8 mouse cellular contexts compared by ENCODE assay signal in genomic region chr7:45509181-45509882, GRCm38 (mm10). TPM values are rescaled to one million over a fixed set of nuclear protein-coding genes. Genes with fewer than 3 reads are reported as not detected.
DNase-seq lines count a peak whose midpoint lies in the region; ATAC-seq lines count a peak whose summit lies in the region.
"Had no signal": no experiment of that assay in that cellular context is flagged by ENCODE, and none has a peak within 500 bp of the region (broad histone marks: within the 10 kb centered on the region; RNA-seq: fewer than 3 reads in every experiment).

No protein-coding gene starts in this region.

- H3K36me3 ChIP-seq in lung, embryonic 16.5 days (ENCODE audit: control insufficient read depth, insufficient read depth, low read length), result peaks cover 11% of the 10 kb centered on the region
- H3K36me3 ChIP-seq in embryonic facial prominence, embryonic 13.5 days, result peaks cover 36% of the 10 kb centered on the region
- H3K36me3 ChIP-seq in intestine, embryonic 16.5 days (ENCODE audit: control insufficient read depth, insufficient read depth, low read length), result 0 out of 2 replicates have a peak, but pooled peaks cover 2% of the 10 kb centered on the region
- peaks cover 18% of the 10 kb centered on the region for H3K36me3 ChIP-seq in neural tube, embryonic 12.5 days

- no peaks in the 10 kb centered on the region for H3K27me3 ChIP-seq in lung, embryonic 16.5 days (ENCODE audit: control insufficient read depth, insufficient read depth, low read depth, low read length)
- no peaks in the 10 kb centered on the region for H3K27me3 ChIP-seq in embryonic facial prominence, embryonic 13.5 days
- H3K27me3 ChIP-seq in intestine, embryonic 16.5 days (replicated peaks; ENCODE audit: control insufficient read depth, insufficient read depth, low read length), result no peaks in the 10 kb centered on the region
- H3K27me3 ChIP-seq in neural tube, embryonic 12.5 days (replicated peaks), result no peaks in the 10 kb centered on the region

- no peak for DNase-seq in lung, postnatal 36 days
- no peak for DNase-seq in layer of hippocampus, postnatal 25 days (ENCODE audit: extremely low spot score in 1 of 2, low spot score in 1 of 2)
- no peak for DNase-seq in left cerebral cortex, adult 8-10 months (ENCODE audit: low spot score in 2 of 2)

- H3K4me1 ChIP-seq in lung, embryonic 16.5 days (replicated peaks; ENCODE audit: control insufficient read depth, insufficient read depth, low read length), result peaks cover 8% of the 10 kb centered on the region
- H3K4me1 ChIP-seq in embryonic facial prominence, embryonic 13.5 days, result peaks cover 15% of the 10 kb centered on the region
- peaks cover 18% of the 10 kb centered on the region for H3K4me1 ChIP-seq in intestine, embryonic 16.5 days (ENCODE audit: control insufficient read depth, insufficient read depth, low read length)
- H3K4me1 ChIP-seq in neural tube, embryonic 12.5 days, result peaks cover 10% of the 10 kb centered on the region

- H3K4me2 ChIP-seq in lung, embryonic 16.5 days (ENCODE audit: low read depth, low read length), result peak overlapping the region; percentile 91
- H3K4me2 ChIP-seq in embryonic facial prominence, embryonic 13.5 days, result peak overlapping the region; percentile 99
- peak overlapping the region; percentile 98 for H3K4me2 ChIP-seq in intestine, embryonic 16.5 days (ENCODE audit: low read depth, low read length)
- peak overlapping the region; percentile 77 for H3K4me2 ChIP-seq in neural tube, embryonic 12.5 days (replicated peaks)

- H3K9me3 ChIP-seq in lung, embryonic 16.5 days (ENCODE audit: control insufficient read depth, low read length), result no peaks in the 10 kb centered on the region
- no peaks in the 10 kb centered on the region for H3K9me3 ChIP-seq in embryonic facial prominence, embryonic 13.5 days
- H3K9me3 ChIP-seq in intestine, embryonic 16.5 days (ENCODE audit: control insufficient read depth, low read length), result no peaks in the 10 kb centered on the region
- no peaks in the 10 kb centered on the region for H3K9me3 ChIP-seq in neural tube, embryonic 12.5 days

- H3K4me3 ChIP-seq in lung, embryonic 16.5 days (ENCODE audit: low read length), result peak overlapping the region; percentile 89
- peak overlapping the region; percentile 79 for H3K4me3 ChIP-seq in embryonic facial prominence, embryonic 13.5 days
- peak overlapping the region; percentile 87 for H3K4me3 ChIP-seq in intestine, embryonic 16.5 days (ENCODE audit: low read length)
- H3K4me3 ChIP-seq in neural tube, embryonic 12.5 days, result peak overlapping the region; percentile 75

- no peak overlapping the region for H3K27ac ChIP-seq in lung, embryonic 16.5 days (ENCODE audit: low read length)
- H3K27ac ChIP-seq in embryonic facial prominence, embryonic 13.5 days, result peak overlapping the region; percentile 94
- H3K27ac ChIP-seq in intestine, embryonic 16.5 days (ENCODE audit: low read length), result peak overlapping the region; percentile 96
- H3K27ac ChIP-seq in neural tube, embryonic 12.5 days, result no peak overlapping the region

- H3K9ac ChIP-seq in lung, embryonic 16.5 days (ENCODE audit: low read length), result peak overlapping the region; percentile 92
- H3K9ac ChIP-seq in embryonic facial prominence, embryonic 13.5 days, result peak overlapping the region; percentile 85
- peak overlapping the region; percentile 90 for H3K9ac ChIP-seq in intestine, embryonic 16.5 days (ENCODE audit: low read depth, low read length)
- H3K9ac ChIP-seq in neural tube, embryonic 12.5 days, result peak overlapping the region; percentile 77

- WGBS in lung, embryonic 16.5 days, result 21% methylated on average over 19 of the region's 19 CpGs
- WGBS in embryonic facial prominence, embryonic 13.5 days, result 34% methylated on average over 19 of the region's 19 CpGs
- WGBS in intestine, embryonic 16.5 days, result 20% methylated on average over 19 of the region's 19 CpGs
- 39% methylated on average over 19 of the region's 19 CpGs for WGBS in neural tube, embryonic 12.5 days

- ATAC-seq in lung, embryonic 16.5 days (ENCODE audit: low read depth), result peak; percentile 27
- ATAC-seq in embryonic facial prominence, embryonic 13.5 days (ENCODE audit: insufficient number of reproducible peaks, insufficient read depth, low FRiP score, low TSS enrichment, low read depth), result no peak
- peak; percentile 44 for ATAC-seq in intestine, embryonic 16.5 days
- ATAC-seq in neural tube, embryonic 12.5 days (ENCODE audit: low FRiP score, low read depth), result peak; percentile 38

RNA-seq across cellular contexts. Expression of gene Nucb1, which starts 0.9 kb away (rescaled TPM):
- polyA plus RNA-seq in lung, embryonic 16.5 days (2015; fragmentation: Nextera tagmentation; extraction: Ambion mirVana), result 254 and 266 TPM in 2 replicates
- polyA plus RNA-seq in embryonic facial prominence, embryonic 13.5 days (2015; fragmentation: Nextera tagmentation; extraction: Ambion mirVana), result 198 and 206 TPM in 2 replicates
- 251 and 266 TPM in 2 replicates for polyA plus RNA-seq in intestine, embryonic 16.5 days (2015; fragmentation: Nextera tagmentation; extraction: Ambion mirVana)
- 118 and 119 TPM in 2 replicates for polyA plus RNA-seq in neural tube, embryonic 12.5 days (2016; fragmentation: Nextera tagmentation; extraction: Ambion mirVana)
- total RNA-seq in layer of hippocampus, postnatal 25 days (2021), result 100 to 1,000 TPM; 102 to 105 TPM
- 100 to 1,000 TPM in 3 of 4 experiments, 10 to 100 TPM in 1; 97.8 to 121 (median 110) TPM for total RNA-seq in left cerebral cortex, adult 8-10 months (2022)

RNA-seq across cellular contexts. Expression of gene Ppp1r15a, which starts 16.7 kb away (rescaled TPM):
- 22.4 and 29.0 TPM in 2 replicates for polyA plus RNA-seq in lung, embryonic 16.5 days (2015; fragmentation: Nextera tagmentation; extraction: Ambion mirVana)
- 22.9 and 23.0 TPM in 2 replicates for polyA plus RNA-seq in embryonic facial prominence, embryonic 13.5 days (2015; fragmentation: Nextera tagmentation; extraction: Ambion mirVana)
- polyA plus RNA-seq in intestine, embryonic 16.5 days (2015; fragmentation: Nextera tagmentation; extraction: Ambion mirVana), result 17.3 and 19.1 TPM in 2 replicates
- polyA plus RNA-seq in neural tube, embryonic 12.5 days (2016; fragmentation: Nextera tagmentation; extraction: Ambion mirVana), result 19.4 and 20.1 TPM in 2 replicates
- total RNA-seq in layer of hippocampus, postnatal 25 days (2021), result 10 to 100 TPM; 19.6 to 21.6 TPM
- 10 to 100 TPM; 16.0 to 27.0 (median 22.4) TPM for total RNA-seq in left cerebral cortex, adult 8-10 months (2022)

RNA-seq across cellular contexts. Expression of gene Plekha4, which starts 16.8 kb away (rescaled TPM):
- polyA plus RNA-seq in lung, embryonic 16.5 days (2015; fragmentation: Nextera tagmentation; extraction: Ambion mirVana), result 2.3 and 3.4 TPM in 2 replicates
- polyA plus RNA-seq in embryonic facial prominence, embryonic 13.5 days (2015; fragmentation: Nextera tagmentation; extraction: Ambion mirVana), result 2.9 and 3.8 TPM in 2 replicates
- polyA plus RNA-seq in intestine, embryonic 16.5 days (2015; fragmentation: Nextera tagmentation; extraction: Ambion mirVana), result 1.4 and 1.6 TPM in 2 replicates
- polyA plus RNA-seq in neural tube, embryonic 12.5 days (2016; fragmentation: Nextera tagmentation; extraction: Ambion mirVana), result 3.2 and 3.5 TPM in 2 replicates
- under 1 TPM; 0.47 TPM for total RNA-seq in layer of hippocampus, postnatal 25 days (2021)
- total RNA-seq in left cerebral cortex, adult 8-10 months (2022), result 1 to 10 TPM; 3.0 to 5.1 (median 4.0) TPM
- total RNA-seq: common myeloid progenitor, adult 5-6 weeks had no signal

RNA-seq across cellular contexts. Expression of gene Dhdh, which starts 20.7 kb away (rescaled TPM):
- polyA plus RNA-seq in lung, embryonic 16.5 days (2015; fragmentation: Nextera tagmentation; extraction: Ambion mirVana), result 3.6 and 3.7 TPM in 2 replicates
- polyA plus RNA-seq in embryonic facial prominence, embryonic 13.5 days (2015; fragmentation: Nextera tagmentation; extraction: Ambion mirVana), result 4.5 TPM in 2 replicates
- polyA plus RNA-seq in intestine, embryonic 16.5 days (2015; fragmentation: Nextera tagmentation; extraction: Ambion mirVana), result 1.9 and 2.2 TPM in 2 replicates
- polyA plus RNA-seq in neural tube, embryonic 12.5 days (2016; fragmentation: Nextera tagmentation; extraction: Ambion mirVana), result 2.3 and 2.8 TPM in 2 replicates
- 1 to 10 TPM; 3.1 to 5.7 TPM for total RNA-seq in layer of hippocampus, postnatal 25 days (2021)
- total RNA-seq in left cerebral cortex, adult 8-10 months (2022), result 1 to 10 TPM; 5.9 to 7.0 (median 6.3) TPM

RNA-seq across cellular contexts. Expression of gene Gm45808, which starts 22.7 kb away (rescaled TPM):
- not detected in 2 replicates for polyA plus RNA-seq in lung, embryonic 16.5 days (2015; fragmentation: Nextera tagmentation; extraction: Ambion mirVana)
- polyA plus RNA-seq in embryonic facial prominence, embryonic 13.5 days (2015; fragmentation: Nextera tagmentation; extraction: Ambion mirVana), result not detected in 2 replicates
- not detected in 2 replicates for polyA plus RNA-seq in intestine, embryonic 16.5 days (2015; fragmentation: Nextera tagmentation; extraction: Ambion mirVana)
- not detected in 2 replicates for polyA plus RNA-seq in neural tube, embryonic 12.5 days (2016; fragmentation: Nextera tagmentation; extraction: Ambion mirVana)
- 1 to 10 TPM in 1 of 2 experiments, under 1 TPM in 1; 0.63 to 1.1 TPM for total RNA-seq in layer of hippocampus, postnatal 25 days (2021)
- 1 to 10 TPM in 3 of 4 experiments, not detected in 1; 1.9 to 3.2 (median 2.9) TPM for total RNA-seq in left cerebral cortex, adult 8-10 months (2022)
- total RNA-seq: common myeloid progenitor, adult 5-6 weeks had no signal

Comparison
In these comparisons a context has a peak if more than half of its experiments do, and no peak if none do; other contexts are left out.
1. H3K27ac ChIP-seq: peak in embryonic facial prominence, embryonic 13.5 days (single experiment) and intestine, embryonic 16.5 days (single experiment); none in lung, embryonic 16.5 days (single experiment) and neural tube, embryonic 12.5 days (single experiment).
2. Peak in every context shown above with its lines, with median percentiles within 50 percentile points of each other: H3K4me2 ChIP-seq, H3K4me3 ChIP-seq and H3K9ac ChIP-seq.